Mouse (Mus musculus): Measurements from ENCODE around the gene Epb42.
A peak's percentile ranks its signal among the peaks of the same experiment; 100 is the strongest.

- peak; percentile 29; the same call in 1 of the 2 replicates for TF ChIP-seq CTCF (IDR thresholded peaks at IDR 0.05; ENCODE audit: control insufficient read depth, insufficient read depth, low read length)
- no peak for TF ChIP-seq POLR2A (IDR thresholded peaks at IDR 0.05; ENCODE audit: borderline replicate concordance, control insufficient read depth, low read depth, low read length)
These were observed 60.6 kb downstream of the Epb42 start for GRCm38 (mm10) chr2:120976308-120976707.
